Mouse (Mus musculus) CH12.LX (cell line): ENCODE measurements at regions not wholly inside any gene's neighbourhood (a gene's known extent, or its start where the extent isn't known, plus 50 kb on each side); places are given as distances from the start of the nearest gene placed in this dataset.

Source experiments
- DNase-seq: peaks from one replicate; pipeline ENCODE4 v3.0.0-alpha.2; 2013; ENCODE audit errors: extremely low read depth
- H3K27ac ChIP-seq: 2 replicates; pipeline ENCODE4 v1.5.1; 2012; ENCODE audit warnings: low read depth, mild to moderate bottlenecking, control low read depth, moderate library complexity; ENCODE audit not compliant: insufficient read depth
- H3K27me3 ChIP-seq: replicated peaks from 2 replicates; pipeline ENCODE3; 2012; ENCODE audit warnings: inconsistent platforms
- H3K36me3 ChIP-seq, 2 experiments: replicated peaks in 1 of 2; 2 replicates each; pipeline versions ENCODE3 to v1.6.1; 2012; ENCODE audit warnings: inconsistent platforms in 1 of 2, low read length in 1 of 2, mild to moderate bottlenecking in 1 of 2, mixed read lengths in 1 of 2, moderate library complexity in 1 of 2; ENCODE audit not compliant: control insufficient read depth in 1 of 2, insufficient read depth in 1 of 2
- H3K4me1 ChIP-seq, 2 experiments: 2 replicates each; pipeline ENCODE4 v1.6.1; 2012; ENCODE audit warnings: inconsistent platforms in 1 of 2, moderate library complexity in 1 of 2; ENCODE audit not compliant: insufficient read depth in 2 of 2, control insufficient read depth in 1 of 2
- H3K4me2 ChIP-seq: 2 replicates; pipeline ENCODE4 v1.6.1; 2012; ENCODE audit warnings: low read depth, mild to moderate bottlenecking, control low read depth; ENCODE audit not compliant: poor library complexity, insufficient read depth, severe bottlenecking
- H3K4me3 ChIP-seq, 3 experiments: fragments of 150-350 bp in 1 of 3; sonication (generic) in 1 of 3; replicated peaks in 1 of 3; 2 replicates each; pipeline versions ENCODE3 to v1.5.1; 2011 to 2012; ENCODE audit warnings: low read depth in 2 of 3, low read length in 2 of 3, mild to moderate bottlenecking in 2 of 3, moderate library complexity in 2 of 3, control low read depth in 1 of 3, improper control_type of control experiment in 1 of 3, inconsistent platforms in 1 of 3, mixed read lengths in 1 of 3; ENCODE audit not compliant: poor library complexity in 1 of 3
- H3K79me2 ChIP-seq: replicated peaks from 2 replicates; pipeline ENCODE4 v1.6.1; 2012; ENCODE audit warnings: mild to moderate bottlenecking, moderate library complexity; ENCODE audit not compliant: control insufficient read depth, poor library complexity, insufficient read depth, severe bottlenecking; ENCODE audit errors: extremely low read depth
- H3K9ac ChIP-seq: 2 replicates; pipeline ENCODE4 v1.6.1; 2012; ENCODE audit warnings: low read depth, mild to moderate bottlenecking, control low read depth, moderate library complexity; ENCODE audit not compliant: insufficient read depth
- H3K9me3 ChIP-seq: replicated peaks from 2 replicates; pipeline ENCODE3; 2012; ENCODE audit warnings: low read length, inconsistent platforms, mixed read lengths
- BHLHE40 ChIP-seq: IDR thresholded peaks from 2 replicates; pipeline ENCODE4 v1.6.1; 2011; ENCODE audit warnings: mild to moderate bottlenecking, low read depth, low read length, improper control_type of control experiment
- CHD1 ChIP-seq: IDR thresholded peaks from 2 replicates; pipeline ENCODE4 v1.6.1; 2012; ENCODE audit warnings: low read depth, low read length, improper control_type of control experiment, inconsistent platforms
- CHD2 ChIP-seq: IDR thresholded peaks from 2 replicates; pipeline ENCODE4 v1.6.1; 2011; ENCODE audit warnings: low read length, improper control_type of control experiment
- CTCF ChIP-seq, 2 experiments: IDR thresholded peaks in 1 of 2; conservative IDR thresholded peaks in 1 of 2; 2 replicates each; pipeline ENCODE4 v1.5.1; 2011 to 2012; ENCODE audit warnings: low read depth in 2 of 2, low read length in 2 of 2, improper control_type of control experiment in 1 of 2, inconsistent platforms in 1 of 2, mild to moderate bottlenecking in 1 of 2, moderate library complexity in 1 of 2
- E2F4 ChIP-seq: IDR thresholded peaks from 2 replicates; pipeline ENCODE4 v1.6.1; 2011; ENCODE audit warnings: low read depth, low read length, improper control_type of control experiment; ENCODE audit not compliant: insufficient replicate concordance
- ELF1 ChIP-seq: IDR thresholded peaks from 2 replicates; pipeline ENCODE4 v1.6.1; 2014; ENCODE audit warnings: low read depth, mild to moderate bottlenecking, inconsistent platforms, low read length, improper control_type of control experiment
- EP300 ChIP-seq: IDR thresholded peaks from 2 replicates; pipeline ENCODE4 v1.6.1; 2011; ENCODE audit warnings: low read length, improper control_type of control experiment
- ETS1 ChIP-seq: conservative IDR thresholded peaks from 2 replicates; pipeline ENCODE4 v1.6.1; 2012; ENCODE audit warnings: low read depth, mild to moderate bottlenecking, inconsistent platforms, low read length, improper control_type of control experiment, moderate library complexity
- GABPA ChIP-seq: IDR thresholded peaks from 2 replicates; pipeline ENCODE4 v1.6.1; 2012; ENCODE audit warnings: low read depth, low read length, improper control_type of control experiment, inconsistent platforms; ENCODE audit not compliant: insufficient replicate concordance
- HCFC1 ChIP-seq: IDR thresholded peaks from 2 replicates; pipeline ENCODE4 v1.6.1; 2012; ENCODE audit warnings: low read depth, mild to moderate bottlenecking, inconsistent platforms, low read length, improper control_type of control experiment
- IRF4 ChIP-seq: IDR thresholded peaks from 2 replicates; pipeline ENCODE4 v1.6.1; 2014; ENCODE audit warnings: low read depth, mild to moderate bottlenecking, inconsistent platforms, low read length, improper control_type of control experiment
- JUN ChIP-seq: IDR thresholded peaks from 2 replicates; pipeline ENCODE4 v1.6.1; 2011; ENCODE audit warnings: low read depth, mild to moderate bottlenecking, low read length, improper control_type of control experiment, moderate library complexity; ENCODE audit not compliant: insufficient read depth
- JUND ChIP-seq: conservative IDR thresholded peaks from 2 replicates; pipeline ENCODE4 v1.6.1; 2011; ENCODE audit warnings: low read depth, low read length, improper control_type of control experiment
- KAT2A ChIP-seq: IDR thresholded peaks from 2 replicates; pipeline ENCODE4 v1.6.1; 2012; ENCODE audit warnings: low read length, improper control_type of control experiment, inconsistent platforms; ENCODE audit not compliant: insufficient replicate concordance
- MAFK ChIP-seq: IDR thresholded peaks from 2 replicates; pipeline ENCODE4 v1.6.1; 2011; ENCODE audit warnings: low read length, improper control_type of control experiment; ENCODE audit not compliant: insufficient replicate concordance
- MAX ChIP-seq: IDR thresholded peaks from 2 replicates; pipeline ENCODE4 v1.6.1; 2011; ENCODE audit warnings: low read length, improper control_type of control experiment
- MAZ ChIP-seq: IDR thresholded peaks from 2 replicates; pipeline ENCODE4 v1.6.1; 2012; ENCODE audit warnings: low read depth, mild to moderate bottlenecking, inconsistent platforms, low read length, improper control_type of control experiment, moderate library complexity
- MEF2A ChIP-seq: IDR thresholded peaks from 2 replicates; pipeline ENCODE4 v1.6.1; 2014; ENCODE audit warnings: low read depth, mild to moderate bottlenecking, inconsistent platforms, low read length, improper control_type of control experiment, borderline replicate concordance
- MXI1 ChIP-seq: IDR thresholded peaks from 2 replicates; pipeline ENCODE4 v1.6.1; 2011; ENCODE audit warnings: mild to moderate bottlenecking, low read depth, low read length, improper control_type of control experiment
- MYC ChIP-seq: IDR thresholded peaks from 2 replicates; pipeline ENCODE4 v1.6.1; 2011; ENCODE audit warnings: low read depth, mild to moderate bottlenecking, improper control_type of control experiment, low read length
- NELFE ChIP-seq: IDR thresholded peaks from 2 replicates; pipeline ENCODE4 v1.6.1; 2011; ENCODE audit warnings: low read depth, low read length, improper control_type of control experiment
- NRF1 ChIP-seq: IDR thresholded peaks from 2 replicates; pipeline ENCODE4 v1.6.1; 2014; ENCODE audit warnings: low read depth, mild to moderate bottlenecking, inconsistent platforms, low read length, improper control_type of control experiment, moderate library complexity
- PAX5 ChIP-seq: IDR thresholded peaks from 2 replicates; pipeline ENCODE4 v1.6.1; 2012; ENCODE audit warnings: low read length, inconsistent platforms, mixed read lengths
- POLR2A ChIP-seq: IDR thresholded peaks from 2 replicates; pipeline ENCODE4 v1.6.1; 2011; ENCODE audit warnings: low read depth, mild to moderate bottlenecking, improper control_type of control experiment, low read length
- POLR2AphosphoS2 ChIP-seq: IDR thresholded peaks from 2 replicates; pipeline ENCODE4 v1.6.1; 2011; ENCODE audit warnings: low read depth, low read length, improper control_type of control experiment
- RAD21 ChIP-seq: IDR thresholded peaks from 2 replicates; pipeline ENCODE4 v1.6.1; 2011; ENCODE audit warnings: low read depth, mild to moderate bottlenecking, low read length, improper control_type of control experiment, moderate library complexity
- RCOR1 ChIP-seq: conservative IDR thresholded peaks from 2 replicates; pipeline ENCODE4 v1.6.1; 2012; ENCODE audit warnings: low read depth, mild to moderate bottlenecking, inconsistent platforms, low read length, improper control_type of control experiment
- SIN3A ChIP-seq: IDR thresholded peaks from 2 replicates; pipeline ENCODE4 v1.6.1; 2012; ENCODE audit warnings: low read length, improper control_type of control experiment, inconsistent platforms
- SMC3 ChIP-seq: IDR thresholded peaks from 2 replicates; pipeline ENCODE4 v1.6.1; 2011; ENCODE audit warnings: low read depth, low read length, improper control_type of control experiment
- TBP ChIP-seq: conservative IDR thresholded peaks from 2 replicates; pipeline ENCODE4 v1.6.1; 2011; ENCODE audit warnings: low read depth, low read length, improper control_type of control experiment
- TCF12 ChIP-seq: IDR thresholded peaks from 2 replicates; pipeline ENCODE4 v1.6.1; 2014; ENCODE audit warnings: low read depth, mild to moderate bottlenecking, inconsistent platforms, low read length, improper control_type of control experiment
- UBTF ChIP-seq: IDR thresholded peaks from 2 replicates; pipeline ENCODE4 v1.6.1; 2012; ENCODE audit warnings: low read depth, mild to moderate bottlenecking, inconsistent platforms, low read length, improper control_type of control experiment, moderate library complexity
- USF1 ChIP-seq: IDR thresholded peaks from 2 replicates; pipeline ENCODE4 v1.6.1; 2014; ENCODE audit warnings: low read depth, mild to moderate bottlenecking, inconsistent platforms, low read length, improper control_type of control experiment
- USF2 ChIP-seq: conservative IDR thresholded peaks from 2 replicates; pipeline ENCODE4 v1.6.1; 2011; ENCODE audit warnings: low read depth, low read length, improper control_type of control experiment
- ZC3H11A ChIP-seq: IDR thresholded peaks from 2 replicates; pipeline ENCODE4 v1.6.1; 2012; ENCODE audit warnings: low read depth, mild to moderate bottlenecking, inconsistent platforms, low read length, improper control_type of control experiment
- ZKSCAN1 ChIP-seq: IDR thresholded peaks from 2 replicates; pipeline ENCODE4 v1.6.1; 2012; ENCODE audit warnings: low read depth, inconsistent platforms, low read length, improper control_type of control experiment, borderline replicate concordance
- ZMIZ1 ChIP-seq: IDR thresholded peaks from 2 replicates; pipeline ENCODE4 v1.6.1; 2012; ENCODE audit warnings: low read depth, mild to moderate bottlenecking, inconsistent platforms, low read length, improper control_type of control experiment
- ZNF384 ChIP-seq: IDR thresholded peaks from 2 replicates; pipeline ENCODE4 v1.6.1; 2012; ENCODE audit warnings: low read depth, low read length, improper control_type of control experiment, inconsistent platforms
- dilution Hi-C: fragments of 300-500 bp; cut with MboI; formaldehyde crosslinking; loops from 2 replicates; pipeline ENCODE4 v1.14.3; 2020; ENCODE audit warnings: low sequenced_read_pairs; ENCODE audit not compliant: extremely low pct_unique_long_range_greater_than_20kb, extremely low pct_ligation_motif_present
- in situ Hi-C: fragments of 300-500 bp; cut with MboI; formaldehyde crosslinking; loops from 3 replicates; pipeline ENCODE4 v1.14.3; 2019; ENCODE audit warnings: low sequenced_read_pairs, low pct_ligation_motif_present, low pct_unique_long_range_greater_than_20kb, mixed read lengths

GRCm38 (mm10) chr10:96751580-96752264, 134.9 kb downstream of the Btg1 start:
- Histone ChIP-seq H3K79me2 (no peaks in the 10 kb centered on the region), H3K9me3 (no peaks in the 10 kb centered on the region), H3K4me2 (peak overlapping the region; percentile 83), H3K27ac (no peak overlapping the region), H3K36me3 (no peaks in the 10 kb centered on the region), H3K27me3 (no peaks in the 10 kb centered on the region), H3K9ac (peak overlapping the region; percentile 50; the same call in 1 of the 2 replicates), H3K4me1 (peaks cover 2 to 14% of the 10 kb centered on the region in 2 experiments; a peak in 2 of 4 replicates), H3K4me3 (peak overlapping the region; percentile 29 to 39 (median 34))
- in situ Hi-C loops (no loop called here), dilution Hi-C loops (no loop called here)
- TF ChIP-seq UBTF (no peak), PAX5 (no peak), ZKSCAN1 (no peak), HCFC1 (0 out of 2 replicates have a peak, but pooled peaks have one; percentile 31), MAFK (no peak), NELFE (peak; percentile 39; the same call in 1 of the 2 replicates), USF1 (no peak), MEF2A (no peak; the same call in 1 of the 2 replicates), SIN3A (no peak), POLR2AphosphoS2 (no peak), ZMIZ1 (no peak), USF2 (no peak), MAX (no peak), JUN (no peak), JUND (no peak), TBP (0 out of 2 replicates have a peak, but pooled peaks have one; percentile 30), ZNF384 (no peak), ZC3H11A (no peak), NRF1 (no peak), E2F4 (no peak), IRF4 (no peak), POLR2A (peak; percentile 55), CHD1 (no peak), RAD21 (peak; percentile 0), KAT2A (0 out of 2 replicates have a peak, but pooled peaks have one; percentile 23), MAZ (peak; percentile 70; the same call in 1 of the 2 replicates), ELF1 (peak; percentile 87), SMC3 (no peak), RCOR1 (no peak), CHD2 (no peak), BHLHE40 (no peak), TCF12 (0 out of 2 replicates have a peak, but pooled peaks have one; percentile 43), GABPA (no peak), MYC (no peak), ETS1 (no peak), MXI1 (no peak), CTCF (conservative IDR thresholded peaks at IDR 0.05 in 1 of 2, IDR thresholded peaks at IDR 0.05 in 1 of 2; ENCODE audit: low read depth in 2 of 2, low read length in 2 of 2) (no peak), EP300 (peak; percentile 50)
- peak; percentile 91 for DNase-seq
